Mouse (Mus musculus) lung, embryonic 15.5 days (tissue): Measurements from ENCODE around the gene Tmem26. TPM values are rescaled to one million over a fixed set of nuclear protein-coding genes. Genes with fewer than 3 reads are reported as not detected.

Experiments used
- ATAC-seq: fragments of 200-750 bp; cut with Nextera tagmentation; 2 replicates; pipeline ENCODE4 v1.8.0; 2017; ENCODE audit warnings: moderate number of reproducible peaks, borderline replicate concordance; ENCODE audit not compliant: low FRiP score, low TSS enrichment; ENCODE audit errors: extremely low read depth
- H3K27ac ChIP-seq: fragments of 300-500 bp; sonication (generic); 2 replicates; pipeline ENCODE4 v1.5.1; 2015; ENCODE audit warnings: moderate library complexity, mild to moderate bottlenecking, inconsistent platforms
- H3K27me3 ChIP-seq: fragments of 300-500 bp; sonication (generic); 2 replicates; pipeline ENCODE4 v1.6.1; 2015; ENCODE audit warnings: inconsistent platforms
- H3K36me3 ChIP-seq: fragments of 300-500 bp; sonication (generic); 2 replicates; pipeline ENCODE4 v1.6.1; 2015; ENCODE audit warnings: inconsistent platforms
- H3K4me1 ChIP-seq: fragments of 300-500 bp; sonication (generic); 2 replicates; pipeline ENCODE4 v1.6.1; 2015; ENCODE audit warnings: inconsistent platforms
- H3K4me2 ChIP-seq: fragments of 300-500 bp; sonication (generic); 2 replicates; pipeline ENCODE4 v1.6.1; 2015; ENCODE audit warnings: inconsistent platforms, mild to moderate bottlenecking, moderate library complexity
- H3K4me3 ChIP-seq: fragments of 300-500 bp; sonication (generic); 2 replicates; pipeline ENCODE4 v1.5.1; 2015; ENCODE audit warnings: mild to moderate bottlenecking, inconsistent platforms
- H3K9ac ChIP-seq: fragments of 300-500 bp; sonication (generic); 2 replicates; pipeline ENCODE4 v1.6.1; 2015; ENCODE audit warnings: inconsistent platforms
- H3K9me3 ChIP-seq: fragments of 300-500 bp; sonication (generic); 2 replicates; pipeline ENCODE4 v1.6.1; 2016; ENCODE audit warnings: inconsistent platforms
- WGBS: fragments of 180-500 bp; shearing (Covaris S2); methylation state at CpG from one replicate; pipeline ENCODE4 v1.1.7; 2015; 5-methylcytosine and 5-hydroxymethylcytosine counted together
- polyA plus RNA-seq: library from polyadenylated mRNA; unstranded; fragments of >200 nt; fragmentation: Nextera tagmentation; extraction: Ambion mirVana; gene quantifications from 2 replicates; pipeline ENCODE4 v1.2.1, GENCODE M21; 2015

The Tmem26 gene
- polyA plus RNA-seq, 1 experiment from 2014 or later, result 7.2 TPM

DNA sequence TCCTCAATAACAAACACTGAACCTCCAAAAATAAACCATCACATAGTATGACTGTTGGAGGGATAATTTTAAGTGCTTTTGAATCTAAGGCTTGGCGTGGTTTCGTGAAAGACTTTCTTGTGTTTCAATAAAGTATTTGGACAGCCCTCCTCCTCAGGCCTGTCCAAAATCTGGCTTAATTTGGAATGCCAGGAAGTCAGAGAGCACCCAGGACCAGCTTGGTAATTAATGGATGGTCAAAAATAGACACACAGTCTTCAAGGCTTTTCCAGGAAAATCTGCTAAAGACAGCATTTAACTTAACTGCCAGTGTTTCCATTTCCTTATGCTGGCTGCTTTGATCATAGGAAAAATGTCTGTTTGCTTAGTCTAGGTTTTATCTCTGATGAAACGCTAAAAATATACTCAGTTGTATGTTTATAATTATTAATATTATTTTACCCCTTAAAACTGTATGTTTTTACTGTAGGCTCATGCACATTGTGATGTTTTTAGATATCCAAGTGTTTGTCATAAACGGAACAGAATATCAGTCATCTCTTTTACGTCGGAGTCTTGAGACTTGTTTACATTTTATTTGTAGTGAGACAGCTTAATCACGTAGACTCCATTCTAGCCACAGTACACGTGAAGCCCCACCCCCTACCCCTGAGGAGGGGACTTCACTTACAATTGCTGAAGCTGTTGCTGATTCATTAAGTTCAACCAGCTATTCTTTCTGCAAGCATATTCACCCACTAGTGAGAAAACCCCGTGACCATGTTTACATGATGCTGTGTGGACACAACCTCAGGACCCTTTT, 57.8 kb downstream of the Tmem26 start:
- H3K36me3 ChIP-seq, result no peaks in the 10 kb centered on the region
- H3K4me3 ChIP-seq, result no peak overlapping the region
- H3K9me3 ChIP-seq, result no peaks in the 10 kb centered on the region
- H3K9ac ChIP-seq, result no peak overlapping the region
- 28% methylated on average over 9 of the region's 9 CpGs for WGBS
- ATAC-seq, result peak; percentile 84
- peaks cover 16% of the 10 kb centered on the region for H3K4me1 ChIP-seq
- H3K27me3 ChIP-seq, result no peaks in the 10 kb centered on the region
- H3K27ac ChIP-seq, result peak overlapping the region; percentile 71
- H3K4me2 ChIP-seq, result no peak overlapping the region

- Histone ChIP-seq H3K4me2 (no peak overlapping the region), H3K27me3 (no peaks in the 10 kb centered on the region), H3K4me1 (peaks cover 16% of the 10 kb centered on the region), H3K4me3 (no peak overlapping the region), H3K9me3 (no peaks in the 10 kb centered on the region), H3K27ac (no peak overlapping the region), H3K9ac (no peak overlapping the region), H3K36me3 (no peaks in the 10 kb centered on the region)
- 80% methylated on average over 6 of the region's 6 CpGs for WGBS
- ATAC-seq, result no peak
Measured at GRCm38 (mm10) chr10:68782724-68783123, 59.3 kb downstream of the Tmem26 start.

- Histone ChIP-seq H3K4me3 (no peak overlapping the region), H3K4me1 (peaks cover 16% of the 10 kb centered on the region), H3K27ac (no peak overlapping the region), H3K9me3 (no peaks in the 10 kb centered on the region), H3K9ac (no peak overlapping the region), H3K36me3 (no peaks in the 10 kb centered on the region), H3K27me3 (no peaks in the 10 kb centered on the region), H3K4me2 (no peak overlapping the region)
- ATAC-seq, result no peak
- WGBS, result 87% methylated on average over 2 of the region's 2 CpGs
Measured at GRCm38 (mm10) chr10:68783856-68784255, 60.4 kb downstream of the Tmem26 start.

DNA sequence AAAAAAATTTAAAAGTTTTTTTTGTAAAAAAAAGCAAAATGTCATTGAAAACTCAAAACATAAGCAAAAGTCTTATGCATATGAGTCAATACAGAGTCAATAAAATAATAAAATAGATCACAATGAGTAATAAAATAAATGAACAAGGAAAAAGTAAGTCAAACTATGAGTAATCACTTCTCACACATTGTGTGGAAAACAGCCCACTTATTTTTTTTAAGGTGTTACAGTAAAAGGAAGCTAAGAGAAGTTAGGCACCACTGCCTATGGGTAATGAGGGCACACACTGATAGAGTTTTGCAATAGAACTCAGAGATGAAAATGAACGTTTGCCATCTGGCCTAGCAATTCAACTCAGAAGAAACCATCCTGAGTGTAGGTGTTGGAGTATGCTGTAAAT, 61.0 kb downstream of the Tmem26 start:
- H3K9ac ChIP-seq, result no peak overlapping the region
- no peak overlapping the region for H3K4me2 ChIP-seq
- no peaks in the 10 kb centered on the region for H3K9me3 ChIP-seq
- H3K36me3 ChIP-seq, result no peaks in the 10 kb centered on the region
- H3K27me3 ChIP-seq, result no peaks in the 10 kb centered on the region
- no peak overlapping the region for H3K4me3 ChIP-seq
- H3K27ac ChIP-seq, result no peak overlapping the region
- 74% methylated on average over 1 of the region's 1 CpGs for WGBS
- no peak for ATAC-seq
- peaks cover 16% of the 10 kb centered on the region for H3K4me1 ChIP-seq

DNA sequence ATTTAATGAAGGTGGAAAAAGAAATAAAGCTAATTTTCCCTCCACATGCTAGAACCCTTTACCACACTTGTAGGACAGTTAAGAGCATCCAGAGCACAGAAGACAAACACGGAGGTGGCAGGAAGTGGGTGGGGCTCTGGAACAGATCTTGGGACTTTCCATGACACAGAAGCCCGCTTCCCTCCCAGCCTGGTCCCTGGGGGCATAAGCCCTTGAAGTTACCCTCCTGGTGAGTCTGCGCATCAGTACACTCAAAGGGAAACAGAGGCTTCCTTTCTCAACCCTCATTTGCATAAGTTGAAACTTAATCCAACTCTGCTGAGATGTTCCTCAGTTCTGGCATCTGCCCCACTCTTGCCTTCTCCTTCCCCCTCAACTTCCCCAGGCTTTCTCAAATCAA, 72.0 kb downstream of the Tmem26 start:
- Histone ChIP-seq H3K9me3 (no peaks in the 10 kb centered on the region), H3K4me1 (no peaks in the 10 kb centered on the region), H3K27me3 (no peaks in the 10 kb centered on the region), H3K4me3 (no peak overlapping the region), H3K27ac (no peak overlapping the region), H3K36me3 (no peaks in the 10 kb centered on the region), H3K4me2 (no peak overlapping the region), H3K9ac (no peak overlapping the region)
- peak; percentile 59; the same call in 1 of the 2 replicates for ATAC-seq
- 19% methylated on average over 3 of the region's 3 CpGs for WGBS

DNA sequence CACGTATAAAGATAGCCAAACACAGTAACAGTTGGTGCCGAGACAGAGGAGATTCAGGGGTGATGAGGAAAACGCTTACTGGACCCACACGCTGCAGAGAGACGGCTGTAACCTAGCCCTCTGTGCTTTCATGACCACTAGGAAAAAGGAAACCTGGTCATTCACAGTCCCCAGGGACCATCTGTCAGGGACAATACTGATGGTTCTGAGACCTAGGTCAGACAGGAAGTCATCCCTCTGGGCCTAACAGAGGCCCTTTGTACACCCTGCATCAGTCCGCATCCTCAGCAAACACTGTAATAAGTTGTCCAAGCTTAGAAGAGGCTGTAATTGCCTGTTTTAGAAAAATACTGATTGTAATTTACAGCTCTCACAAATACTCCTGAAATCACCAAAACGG, 76.4 kb downstream of the Tmem26 start:
- H3K27me3 ChIP-seq, result no peaks in the 10 kb centered on the region
- H3K4me1 ChIP-seq, result no peaks in the 10 kb centered on the region
- no peak overlapping the region for H3K9ac ChIP-seq
- H3K9me3 ChIP-seq, result no peaks in the 10 kb centered on the region
- H3K36me3 ChIP-seq, result no peaks in the 10 kb centered on the region
- no peak overlapping the region for H3K4me3 ChIP-seq
- H3K4me2 ChIP-seq, result no peak overlapping the region
- no peak for ATAC-seq
- WGBS, result 58% methylated on average over 7 of the region's 7 CpGs
- H3K27ac ChIP-seq, result no peak overlapping the region

DNA sequence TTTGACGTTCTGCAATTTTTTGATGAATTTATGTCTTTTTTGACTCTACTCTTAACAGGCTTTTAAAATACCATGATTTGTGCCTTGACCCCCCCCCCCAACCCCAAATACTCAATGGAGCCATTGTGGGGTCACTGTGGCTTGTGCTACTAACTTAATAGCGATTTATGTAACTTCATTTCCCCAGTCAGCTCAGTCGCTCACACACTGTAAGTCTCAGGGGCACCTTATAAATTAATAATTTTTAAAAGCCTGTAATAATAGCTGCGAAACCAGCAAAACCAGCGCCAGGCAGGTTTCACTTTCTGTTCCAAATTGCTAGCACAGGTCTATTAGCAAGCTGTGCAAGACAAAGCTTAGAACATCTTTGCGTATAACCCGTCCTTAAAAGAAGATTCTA, 76.9 kb downstream of the Tmem26 start:
- Histone ChIP-seq H3K9ac (no peak overlapping the region), H3K4me2 (no peak overlapping the region), H3K36me3 (no peaks in the 10 kb centered on the region), H3K4me3 (no peak overlapping the region), H3K27me3 (no peaks in the 10 kb centered on the region), H3K4me1 (no peaks in the 10 kb centered on the region), H3K27ac (no peak overlapping the region), H3K9me3 (no peaks in the 10 kb centered on the region)
- 81% methylated on average over 7 of the region's 7 CpGs for WGBS
- ATAC-seq, result no peak

DNA sequence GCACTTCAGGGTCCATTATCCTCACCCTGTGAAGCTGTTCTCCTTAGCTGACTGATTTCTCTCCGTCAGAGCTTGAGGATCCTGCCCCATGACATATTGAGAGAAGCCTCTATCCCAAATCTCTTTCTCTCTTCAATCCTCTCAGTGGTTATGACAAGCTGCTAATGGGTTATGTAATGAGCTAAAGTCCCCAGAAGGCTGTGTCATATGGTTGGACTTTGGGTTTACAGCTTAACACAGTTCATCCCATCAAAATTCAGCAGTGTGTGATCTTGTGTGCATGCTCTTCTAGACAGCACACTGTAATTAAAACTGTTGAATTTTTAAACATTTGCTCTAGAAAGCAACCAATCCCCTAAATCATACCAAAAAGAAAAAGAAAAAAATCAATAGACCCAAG, 82.9 kb downstream of the Tmem26 start:
- Histone ChIP-seq H3K36me3 (no peaks in the 10 kb centered on the region), H3K27me3 (no peaks in the 10 kb centered on the region), H3K4me1 (no peaks in the 10 kb centered on the region), H3K9ac (no peak overlapping the region), H3K27ac (no peak overlapping the region), H3K4me2 (no peak overlapping the region), H3K4me3 (no peak overlapping the region), H3K9me3 (no peaks in the 10 kb centered on the region)
- 84% methylated on average over 1 of the region's 1 CpGs for WGBS
- no peak for ATAC-seq

GRCm38 (mm10) chr10:68810958-68811357, 87.5 kb downstream of the Tmem26 start:
- Histone ChIP-seq H3K9me3 (no peaks in the 10 kb centered on the region), H3K4me3 (no peak overlapping the region), H3K4me1 (no peaks in the 10 kb centered on the region), H3K9ac (no peak overlapping the region), H3K36me3 (no peaks in the 10 kb centered on the region), H3K4me2 (no peak overlapping the region), H3K27me3 (no peaks in the 10 kb centered on the region), H3K27ac (no peak overlapping the region)
- 93% methylated on average over 5 of the region's 5 CpGs for WGBS
- ATAC-seq, result no peak

GRCm38 (mm10) chr10:68812699-68813098, 89.3 kb downstream of the Tmem26 start:
- WGBS, result 80% methylated on average over 12 of the region's 12 CpGs
- Histone ChIP-seq H3K4me3 (no peak overlapping the region), H3K9ac (no peak overlapping the region), H3K4me2 (no peak overlapping the region), H3K4me1 (no peaks in the 10 kb centered on the region), H3K27ac (no peak overlapping the region), H3K27me3 (no peaks in the 10 kb centered on the region), H3K9me3 (no peaks in the 10 kb centered on the region), H3K36me3 (no peaks in the 10 kb centered on the region)
- ATAC-seq, result no peak

DNA sequence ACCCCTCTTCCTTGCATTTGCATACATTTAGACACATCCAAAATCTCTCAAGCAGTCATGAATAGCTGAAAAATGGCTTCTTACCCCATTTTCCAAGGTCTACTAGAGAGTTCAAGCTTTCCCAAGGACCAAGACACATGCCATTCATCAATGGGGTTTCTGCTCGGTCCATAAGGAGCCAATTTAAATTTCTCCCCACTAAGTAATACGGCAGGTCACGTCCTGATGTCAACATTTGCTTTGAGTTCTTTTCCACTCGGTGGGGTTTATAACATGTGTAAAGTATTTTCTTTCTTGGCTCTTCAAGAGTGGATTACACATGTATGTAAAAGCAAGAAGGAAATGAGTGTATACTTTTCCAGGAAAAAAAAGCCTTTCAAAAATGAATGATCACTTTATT, 93.8 kb downstream of the Tmem26 start:
- Histone ChIP-seq H3K9ac (no peak overlapping the region), H3K27ac (no peak overlapping the region), H3K4me2 (no peak overlapping the region), H3K4me3 (no peak overlapping the region), H3K27me3 (no peaks in the 10 kb centered on the region), H3K36me3 (no peaks in the 10 kb centered on the region), H3K9me3 (no peaks in the 10 kb centered on the region), H3K4me1 (no peaks in the 10 kb centered on the region)
- no peak for ATAC-seq
- 62% methylated on average over 4 of the region's 4 CpGs for WGBS

DNA sequence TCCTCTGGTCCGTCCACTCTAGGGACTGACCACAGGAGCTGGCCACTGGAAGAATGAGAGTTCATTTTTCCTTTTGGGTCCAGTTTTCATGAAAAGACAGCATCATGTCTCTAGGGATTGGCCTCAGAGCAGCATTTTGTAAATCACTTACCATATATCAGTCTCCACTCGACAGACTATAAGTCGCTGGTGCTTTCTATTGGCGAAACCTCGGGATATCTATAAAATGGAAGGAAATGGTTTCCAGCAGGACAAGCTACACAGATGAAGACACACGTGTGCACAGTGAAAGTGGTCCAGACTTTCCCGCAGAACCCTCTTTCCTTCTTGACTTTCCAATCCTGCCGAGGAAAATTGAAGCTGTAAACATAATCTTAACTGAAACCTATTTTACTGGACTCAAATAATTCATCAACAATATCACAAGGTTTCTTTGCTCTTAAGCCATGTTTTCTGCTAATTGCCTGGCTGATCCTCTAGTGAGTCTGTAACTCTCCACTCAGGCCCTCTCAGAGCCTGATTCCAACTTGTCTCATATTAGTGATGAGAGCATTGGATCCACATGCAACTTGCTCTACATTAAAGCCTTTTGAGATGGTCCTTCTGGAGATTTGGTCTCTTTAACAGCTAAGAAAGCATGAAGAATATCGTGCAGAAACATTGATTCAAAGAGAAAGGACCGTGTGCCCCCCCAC, 94.8 kb downstream of the Tmem26 start:
- no peaks in the 10 kb centered on the region for H3K9me3 ChIP-seq
- no peak for ATAC-seq
- 72% methylated on average over 10 of the region's 10 CpGs for WGBS

More for the DNA sequence above, 94.8 kb downstream of the Tmem26 start:
- Histone ChIP-seq H3K4me2 (no peak overlapping the region), H3K27ac (no peak overlapping the region), H3K27me3 (no peaks in the 10 kb centered on the region), H3K4me3 (no peak overlapping the region), H3K9ac (no peak overlapping the region), H3K36me3 (no peaks in the 10 kb centered on the region), H3K4me1 (no peaks in the 10 kb centered on the region)
